Mouse (Mus musculus) intestine, postnatal 0 days (tissue): ENCODE results near the gene Adgrg1. TPM values are rescaled to one million over a fixed set of nuclear protein-coding genes. Genes with fewer than 3 reads are reported as not detected.
"Not testable (repeated sequence)": the region's sequence is repeated elsewhere in the genome, so short reads cannot be mapped to it uniquely, and the experiment has no call there.

ENCODE experiments used
- ATAC-seq: fragments of 200-750 bp; cut with Nextera tagmentation; 2 replicates; pipeline ENCODE4 v1.8.0; 2017; ENCODE audit warnings: mild to moderate bottlenecking, moderate TSS enrichment, moderate library complexity
- H3K27ac ChIP-seq: fragments of 300-500 bp; sonication (generic); 2 replicates; pipeline ENCODE4 v1.5.1; 2014; ENCODE audit warnings: mild to moderate bottlenecking, low read depth, low read length, moderate library complexity
- H3K27me3 ChIP-seq: fragments of 300-500 bp; sonication (generic); replicated peaks from 2 replicates; pipeline ENCODE4 v1.6.1; 2014; ENCODE audit warnings: low read length, mixed read lengths; ENCODE audit not compliant: control insufficient read depth, insufficient read depth
- H3K36me3 ChIP-seq: fragments of 300-500 bp; sonication (generic); 2 replicates; pipeline ENCODE4 v1.6.1; 2014; ENCODE audit warnings: mild to moderate bottlenecking, moderate library complexity; ENCODE audit not compliant: control insufficient read depth, insufficient read depth
- H3K4me1 ChIP-seq: fragments of 300-500 bp; sonication (generic); replicated peaks from 2 replicates; pipeline ENCODE4 v1.6.1; 2014; ENCODE audit warnings: antibody characterized with exemption, low read length, mixed read lengths; ENCODE audit not compliant: control insufficient read depth, insufficient read depth
- H3K4me2 ChIP-seq: fragments of 300-500 bp; sonication (generic); replicated peaks from 2 replicates; pipeline ENCODE4 v1.6.1; 2014; ENCODE audit warnings: low read depth, mild to moderate bottlenecking, moderate library complexity
- H3K4me3 ChIP-seq: fragments of 300-500 bp; sonication (generic); 2 replicates; pipeline ENCODE4 v1.5.1; 2014; ENCODE audit warnings: low read depth, low read length
- H3K9ac ChIP-seq: fragments of 300-500 bp; sonication (generic); 2 replicates; pipeline ENCODE4 v1.6.1; 2014; ENCODE audit warnings: mild to moderate bottlenecking, low read depth, low read length
- H3K9me3 ChIP-seq: fragments of 300-500 bp; sonication (generic); 2 replicates; pipeline ENCODE4 v1.6.1; 2016; ENCODE audit warnings: mixed run types; ENCODE audit not compliant: control insufficient read depth
- CTCF ChIP-seq: sonication (generic); IDR thresholded peaks from 2 replicates; pipeline ENCODE4 v1.5.1; 2016; ENCODE audit warnings: low read depth, mild to moderate bottlenecking, control low read depth, antibody characterized with exemption, moderate library complexity
- WGBS: fragments of 180-500 bp; shearing (Covaris S2); extraction: QIAGEN DNeasy Blood & Tissue Kit; methylation state at CpG from one replicate; pipeline ENCODE4 v1.1.7; 2014; 5-methylcytosine and 5-hydroxymethylcytosine counted together
- polyA plus RNA-seq: library from polyadenylated mRNA; unstranded; fragments of >200 nt; fragmentation: Nextera tagmentation; extraction: Ambion mirVana; gene quantifications from 2 replicates; pipeline ENCODE4 v1.2.1, GENCODE M21; 2015

Adgrg1 gene
- polyA plus RNA-seq, 1 experiment from 2014 or later, result 22.7 TPM

GRCm38 (mm10) chr8:95023201-95023600, 48.6 kb downstream of the Adgrg1 start:
- ATAC-seq, result no peak
- no peaks in the 10 kb centered on the region for H3K4me1 ChIP-seq
- H3K27me3 ChIP-seq, result no peaks in the 10 kb centered on the region
- H3K9ac ChIP-seq, result no peak overlapping the region
- no peaks in the 10 kb centered on the region for H3K9me3 ChIP-seq
- H3K4me3 ChIP-seq, result no peak overlapping the region
- no peak overlapping the region for H3K27ac ChIP-seq
- H3K36me3 ChIP-seq, result no peaks in the 10 kb centered on the region
- WGBS, result 18% methylated on average over 8 of the region's 8 CpGs
- no peak overlapping the region for H3K4me2 ChIP-seq
- TF ChIP-seq CTCF, result no peak

DNA sequence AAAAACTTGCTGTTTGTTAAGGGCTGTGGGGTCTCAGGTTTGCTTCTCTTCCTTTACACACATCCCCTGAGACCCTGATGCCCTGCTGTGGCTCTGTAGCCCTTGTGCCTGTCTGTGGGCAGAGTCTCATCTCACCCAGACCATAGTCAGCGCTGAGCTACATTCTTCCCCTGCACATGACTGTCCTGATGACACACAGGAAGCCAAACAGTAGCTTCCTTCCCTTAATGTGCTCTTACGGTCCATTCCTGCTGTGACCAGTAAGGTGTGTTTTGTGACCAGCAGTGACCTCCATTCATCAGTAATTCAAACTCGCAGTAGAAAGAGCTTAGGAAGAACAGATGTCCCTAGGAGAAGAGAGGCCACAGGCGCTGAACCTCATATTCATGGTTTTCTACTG, 49.8 kb downstream of the Adgrg1 start:
- H3K9me3 ChIP-seq, result no peaks in the 10 kb centered on the region

GRCm38 (mm10) chr8:95025421-95025820, 50.9 kb downstream of the Adgrg1 start:
- TF ChIP-seq CTCF, result peak; percentile 61
- WGBS, result 62% methylated on average over 2 of the region's 2 CpGs

More for the DNA sequence above, 49.8 kb downstream of the Adgrg1 start:
- Histone ChIP-seq H3K4me1 (no peaks in the 10 kb centered on the region), H3K4me3 (no peak overlapping the region), H3K27me3 (no peaks in the 10 kb centered on the region), H3K27ac (no peak overlapping the region), H3K4me2 (no peak overlapping the region), H3K36me3 (no peaks in the 10 kb centered on the region), H3K9ac (no peak overlapping the region)
- WGBS, result 70% methylated on average over 4 of the region's 4 CpGs
- no peak for TF ChIP-seq CTCF
- ATAC-seq, result no peak

DNA sequence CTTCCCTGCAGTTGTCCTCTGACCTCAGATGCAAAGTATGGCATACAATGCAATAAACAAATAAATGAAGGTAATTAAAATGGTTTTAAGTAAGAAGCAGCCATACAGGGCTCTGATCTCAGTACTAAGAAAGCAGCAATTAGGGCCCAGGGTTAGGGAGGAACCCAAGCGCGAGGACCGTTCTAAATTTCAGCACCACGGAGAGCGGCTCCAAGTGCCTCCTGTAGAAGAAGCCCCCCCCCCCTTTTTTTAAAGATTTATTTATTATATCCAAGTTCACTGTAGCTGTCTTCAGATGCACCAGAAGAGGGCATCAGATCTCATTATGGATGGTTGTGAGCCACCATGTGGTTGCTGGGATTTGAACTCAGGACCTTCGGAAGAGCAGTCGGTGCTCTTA, 53.8 kb downstream of the Adgrg1 start:
- H3K27ac ChIP-seq, H3K4me3 ChIP-seq, H3K27me3 ChIP-seq, H3K4me2 ChIP-seq, H3K9ac ChIP-seq, H3K9me3 ChIP-seq, H3K4me1 ChIP-seq, H3K36me3 ChIP-seq, ATAC-seq: not testable (repeated sequence)
- WGBS, result 61% methylated on average over 7 of the region's 7 CpGs

More at GRCm38 (mm10) chr8:95025421-95025820, 50.9 kb downstream of the Adgrg1 start:
- H3K27me3 ChIP-seq, result no peaks in the 10 kb centered on the region
- no peak for ATAC-seq
- H3K9me3 ChIP-seq, result no peaks in the 10 kb centered on the region
- no peaks in the 10 kb centered on the region for H3K36me3 ChIP-seq
- no peak overlapping the region for H3K4me2 ChIP-seq
- no peak overlapping the region for H3K4me3 ChIP-seq
- H3K4me1 ChIP-seq, result no peaks in the 10 kb centered on the region
- H3K27ac ChIP-seq, result no peak overlapping the region
- H3K9ac ChIP-seq, result no peak overlapping the region

DNA sequence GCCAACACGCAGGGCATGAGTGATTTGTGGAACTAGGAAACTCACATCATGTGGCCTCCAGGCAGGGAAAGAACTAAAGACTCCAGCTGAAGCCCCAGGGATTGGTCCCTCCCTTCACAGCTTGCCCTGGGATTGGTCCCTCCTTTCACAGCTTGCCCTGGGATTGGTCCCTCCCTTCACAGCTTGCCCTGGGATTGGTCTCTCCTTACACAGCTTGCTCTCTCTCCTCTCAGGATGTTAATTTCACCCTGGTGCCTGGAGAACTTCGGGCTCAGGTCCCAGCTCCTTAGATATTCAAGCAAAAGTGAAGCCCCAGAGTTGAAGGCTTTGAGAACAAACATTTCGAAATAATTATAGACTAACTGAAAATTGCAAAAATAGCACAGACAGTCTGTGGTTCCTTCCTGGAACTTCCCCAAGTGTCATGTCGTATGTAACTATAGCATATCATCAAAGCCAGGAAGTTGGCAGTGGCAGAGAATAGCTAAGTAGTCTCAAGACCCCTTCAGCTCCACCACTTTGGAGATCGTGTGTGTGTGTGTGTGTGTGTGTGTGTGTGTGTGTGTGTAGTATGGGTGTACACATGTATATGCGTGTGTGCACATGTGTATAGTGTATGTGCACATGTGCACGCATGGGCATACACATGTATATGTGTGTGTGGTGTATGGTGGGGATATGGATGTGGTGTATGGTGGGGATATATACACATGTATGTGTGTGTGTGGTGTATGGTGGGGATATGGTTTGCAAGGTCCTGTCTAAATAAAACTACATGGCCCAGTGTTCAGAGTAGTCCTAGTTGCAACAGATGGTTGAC, 62.8 kb downstream of the Adgrg1 start:
- no peaks in the 10 kb centered on the region for H3K36me3 ChIP-seq
- H3K9me3 ChIP-seq, result no peaks in the 10 kb centered on the region
- 59% methylated on average over 7 of the region's 7 CpGs for WGBS
- H3K4me1 ChIP-seq, result no peaks in the 10 kb centered on the region
- ATAC-seq, result no peak
- no peaks in the 10 kb centered on the region for H3K27me3 ChIP-seq
- TF ChIP-seq CTCF, result no peak
- H3K4me3 ChIP-seq, result no peak overlapping the region
- no peak overlapping the region for H3K27ac ChIP-seq
- no peak overlapping the region for H3K9ac ChIP-seq
- H3K4me2 ChIP-seq, result no peak overlapping the region

GRCm38 (mm10) chr8:95041883-95042784, 67.6 kb downstream of the Adgrg1 start:
- Histone ChIP-seq H3K4me3 (no peak overlapping the region), H3K36me3 (no peaks in the 10 kb centered on the region), H3K4me1 (no peaks in the 10 kb centered on the region), H3K4me2 (no peak overlapping the region), H3K27ac (no peak overlapping the region), H3K9ac (no peak overlapping the region), H3K27me3 (no peaks in the 10 kb centered on the region), H3K9me3 (no peaks in the 10 kb centered on the region)
- ATAC-seq, result no peak
- 39% methylated on average over 6 of the region's 6 CpGs for WGBS
- TF ChIP-seq CTCF, result no peak
